In the genomic region with DNA sequence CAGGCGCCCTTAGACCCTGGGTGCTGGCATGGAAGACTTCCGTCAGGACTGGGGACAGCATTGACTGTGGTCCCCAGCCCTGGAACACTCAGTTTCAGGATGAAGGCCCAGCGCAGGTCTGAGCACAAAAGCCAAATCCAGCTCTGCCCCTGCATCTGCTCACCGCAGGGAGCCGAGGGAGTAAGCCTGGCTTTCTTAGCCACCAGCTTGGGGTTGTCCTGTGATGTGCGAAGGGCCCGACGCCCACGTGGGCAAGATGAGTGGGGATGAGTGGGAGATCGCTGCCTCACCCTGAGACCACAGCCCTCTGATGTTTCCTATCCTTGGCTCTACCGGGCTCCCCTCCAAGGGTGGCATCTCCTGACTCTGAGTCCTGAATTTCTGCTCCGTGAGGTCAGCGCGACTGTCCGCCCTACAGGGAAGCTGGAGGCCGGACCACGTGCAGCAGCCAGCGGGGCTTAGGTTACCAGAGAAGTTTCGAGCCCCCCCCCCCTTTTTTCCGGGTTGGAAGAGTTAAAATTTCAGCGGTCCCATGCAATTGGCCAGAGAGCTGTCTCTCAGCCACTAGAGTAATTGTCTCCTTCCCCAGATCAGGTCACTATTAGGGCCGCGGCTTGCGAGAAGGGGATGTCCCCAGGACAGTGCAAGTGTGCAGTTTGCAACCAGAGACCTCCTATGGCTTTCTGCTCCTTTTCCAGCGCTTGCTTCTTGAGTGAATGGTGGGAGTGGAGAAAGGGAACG, we compare ENCODE assay signal across 14 mouse cellular contexts. TPM values are rescaled to one million over a fixed set of nuclear protein-coding genes. Genes with fewer than 3 reads are reported as not detected.
DNase-seq lines count a peak whose midpoint lies in the region; ATAC-seq lines count a peak whose summit lies in the region.
"Had no signal": no experiment of that assay in that cellular context is flagged by ENCODE, and none has a peak within 500 bp of the region (broad histone marks: within the 10 kb centered on the region; RNA-seq: fewer than 3 reads in every experiment).

No protein-coding gene starts in this region.

- peak overlapping the region; percentile 13 for H3K4me3 ChIP-seq in heart, embryonic 13.5 days
- no peak overlapping the region for H3K4me3 ChIP-seq in forebrain, embryonic 14.5 days (ENCODE audit: low read depth, low read length)
- H3K4me3 ChIP-seq in midbrain, embryonic 12.5 days, result peak overlapping the region; percentile 17; the same call in 1 of the 2 replicates

- DNase-seq in heart, adult 11 months, result no peak
- peak; percentile 63 for DNase-seq in ZHBTc4 (ENCODE audit: low read depth, low spot score)
- no peak for DNase-seq in forebrain, embryonic 14.5 days (ENCODE audit: low spot score)
- DNase-seq in urinary bladder, postnatal 36 days (ENCODE audit: low spot score in 2 of 2), result no peak
- no peak for DNase-seq in B cell, adult 2 months
- no peak for DNase-seq in ovary, adult 18-20 months (ENCODE audit: low spot score)
- DNase-seq: cerebellum, adult 11 months; heart, adult 18-20 months; kidney, postnatal 25 days; thymus, adult 18-20 months had no signal

- H3K9me3 ChIP-seq in heart, embryonic 13.5 days, result no peaks in the 10 kb centered on the region
- no peaks in the 10 kb centered on the region for H3K9me3 ChIP-seq in forebrain, embryonic 14.5 days (replicated peaks; ENCODE audit: control insufficient read depth, low read length)
- no peaks in the 10 kb centered on the region for H3K9me3 ChIP-seq in midbrain, embryonic 12.5 days

- no peaks in the 10 kb centered on the region for H3K36me3 ChIP-seq in heart, embryonic 13.5 days
- no peaks in the 10 kb centered on the region for H3K36me3 ChIP-seq in forebrain, embryonic 14.5 days (ENCODE audit: control insufficient read depth, insufficient read depth, low read length)
- no peaks in the 10 kb centered on the region for H3K36me3 ChIP-seq in midbrain, embryonic 12.5 days

- no peak overlapping the region for H3K27ac ChIP-seq in heart, embryonic 13.5 days (replicated peaks)
- no peak overlapping the region for H3K27ac ChIP-seq in forebrain, embryonic 14.5 days (ENCODE audit: low read depth, low read length)
- H3K27ac ChIP-seq in midbrain, embryonic 12.5 days (replicated peaks), result peak overlapping the region; percentile 46; the same call in 1 of the 2 replicates
- H3K27ac ChIP-seq: liver, embryonic 14.5 days had no signal

- peak overlapping the region; percentile 44 for H3K4me2 ChIP-seq in heart, embryonic 13.5 days
- H3K4me2 ChIP-seq in forebrain, embryonic 14.5 days (ENCODE audit: low read length), result peak overlapping the region; percentile 10; the same call in 1 of the 2 replicates
- H3K4me2 ChIP-seq in midbrain, embryonic 12.5 days (replicated peaks), result peak overlapping the region; percentile 43

- WGBS in heart, embryonic 13.5 days, result 5% methylated on average over 26 of the region's 26 CpGs
- WGBS in forebrain, embryonic 14.5 days, result 8% methylated on average over 26 of the region's 26 CpGs
- 3% methylated on average over 26 of the region's 26 CpGs for WGBS in midbrain, embryonic 12.5 days

- H3K27me3 ChIP-seq in heart, embryonic 13.5 days (replicated peaks), result peaks cover 71% of the 10 kb centered on the region
- H3K27me3 ChIP-seq in forebrain, embryonic 14.5 days (replicated peaks; ENCODE audit: control insufficient read depth, insufficient read depth, low read length), result peaks cover 54% of the 10 kb centered on the region
- peaks cover 19% of the 10 kb centered on the region for H3K27me3 ChIP-seq in midbrain, embryonic 12.5 days

- peaks cover 18% of the 10 kb centered on the region for H3K4me1 ChIP-seq in heart, embryonic 13.5 days
- peaks cover 3% of the 10 kb centered on the region; the same call in 1 of the 2 replicates for H3K4me1 ChIP-seq in forebrain, embryonic 14.5 days (ENCODE audit: control insufficient read depth, insufficient read depth, low read length)
- H3K4me1 ChIP-seq in midbrain, embryonic 12.5 days, result peaks cover 40% of the 10 kb centered on the region

- H3K9ac ChIP-seq in heart, embryonic 13.5 days, result no peak overlapping the region
- H3K9ac ChIP-seq in forebrain, embryonic 14.5 days (ENCODE audit: low read length), result no peak overlapping the region
- H3K9ac ChIP-seq in midbrain, embryonic 12.5 days (replicated peaks), result peak overlapping the region; percentile 20; the same call in 1 of the 2 replicates
- H3K9ac ChIP-seq: liver, embryonic 14.5 days had no signal

- ATAC-seq in heart, embryonic 13.5 days (ENCODE audit: extremely low read depth, insufficient number of reproducible peaks, low FRiP score, low TSS enrichment), result no peak
- ATAC-seq in forebrain, embryonic 14.5 days, result no peak
- ATAC-seq in midbrain, embryonic 12.5 days (ENCODE audit: low FRiP score, low read depth), result peak; percentile 24; the same call in 1 of the 2 replicates
- ATAC-seq: CD4-positive, CD25-positive, alpha-beta regulatory T cell, adult 4 months had no signal

RNA-seq across cellular contexts. Expression of a gene that starts 22.0 kb away (rescaled TPM):
- 0.13 TPM in 1 of 2 replicates, not detected in the other for polyA plus RNA-seq in heart, embryonic 13.5 days (2015; fragmentation: Nextera tagmentation; extraction: Ambion mirVana)
- polyA plus RNA-seq in forebrain, embryonic 14.5 days (2014; fragmentation: Nextera tagmentation; extraction: Ambion mirVana), result 18.1 and 19.0 TPM in 2 replicates
- polyA plus RNA-seq in midbrain, embryonic 12.5 days (2016; fragmentation: Nextera tagmentation; extraction: Ambion mirVana), result 180 and 189 TPM in 2 replicates
- polyA plus RNA-seq: CD4-positive, CD25-positive, alpha-beta regulatory T cell, adult 4 months had no signal

Comparison
In these comparisons a context has a peak if more than half of its experiments do, and no peak if none do; other contexts are left out.
1. RNA of a gene that starts 22.0 kb away (polyA plus RNA-seq): 180 to 189 TPM in midbrain, embryonic 12.5 days and 18.1 to 19.0 TPM in forebrain, embryonic 14.5 days; 0.13 TPM in heart, embryonic 13.5 days; every median in the first group is over 10 times any median in the second.
2. Peak in every context shown above with its lines, with median percentiles within 50 percentile points of each other: H3K4me2 ChIP-seq.